Mouse (Mus musculus) lung, embryonic 14.5 days (tissue): ENCODE results near the gene Vmn2r62. TPM values are rescaled to one million over a fixed set of nuclear protein-coding genes. Genes with fewer than 3 reads are reported as not detected.
"Not testable (repeated sequence)": the region's sequence is repeated elsewhere in the genome, so short reads cannot be mapped to it uniquely, and the experiment has no call there.

Source experiments
- ATAC-seq: fragments of 200-750 bp; cut with Nextera tagmentation; 2 replicates; pipeline ENCODE4 v1.8.0; 2017; ENCODE audit warnings: mild to moderate bottlenecking, moderate TSS enrichment, moderate library complexity; ENCODE audit not compliant: insufficient read depth
- DNase-seq: peaks from one replicate; pipeline ENCODE4 v3.0.0-alpha.2; 2015
- H3K27ac ChIP-seq: fragments of 300-500 bp; sonication (generic); 2 replicates; pipeline ENCODE4 v1.5.1; 2014; ENCODE audit warnings: low read depth, mild to moderate bottlenecking, moderate library complexity
- H3K27me3 ChIP-seq: fragments of 300-500 bp; sonication (generic); 2 replicates; pipeline ENCODE4 v1.6.1; 2014; ENCODE audit warnings: low read length, control low read depth; ENCODE audit not compliant: insufficient read depth
- H3K36me3 ChIP-seq: fragments of 300-500 bp; sonication (generic); 2 replicates; pipeline ENCODE4 v1.6.1; 2014; ENCODE audit warnings: control low read depth; ENCODE audit not compliant: insufficient read depth
- H3K4me1 ChIP-seq: fragments of 300-500 bp; sonication (generic); 2 replicates; pipeline ENCODE4 v1.6.1; 2014; ENCODE audit warnings: antibody characterized with exemption, control low read depth; ENCODE audit not compliant: insufficient read depth
- H3K4me2 ChIP-seq: fragments of 300-500 bp; sonication (generic); 2 replicates; pipeline ENCODE4 v1.6.1; 2014; ENCODE audit warnings: mild to moderate bottlenecking
- H3K4me3 ChIP-seq: fragments of 300-500 bp; sonication (generic); 2 replicates; pipeline ENCODE4 v1.5.1; 2014; ENCODE audit warnings: low read depth, low read length
- H3K9ac ChIP-seq: fragments of 300-500 bp; sonication (generic); 2 replicates; pipeline ENCODE4 v1.6.1; 2014
- H3K9me3 ChIP-seq: fragments of 300-500 bp; sonication (generic); 2 replicates; pipeline ENCODE4 v1.6.1; 2016; ENCODE audit warnings: low read depth, low read length, control low read depth
- CTCF ChIP-seq: IDR thresholded peaks from 2 replicates; pipeline ENCODE4 v1.5.1; 2016; ENCODE audit warnings: antibody characterized with exemption, low read depth
- WGBS: fragments of 180-500 bp; shearing (Covaris S2); extraction: QIAGEN DNeasy Blood & Tissue Kit; methylation state at CpG from one replicate; pipeline ENCODE4 v1.1.7; 2014; 5-methylcytosine and 5-hydroxymethylcytosine counted together
- polyA plus RNA-seq: library from polyadenylated mRNA; unstranded; fragments of >200 nt; fragmentation: Nextera tagmentation; extraction: Ambion mirVana; gene quantifications from 2 replicates; pipeline ENCODE4 v1.2.1, GENCODE M21; 2014

The Vmn2r62 gene
- polyA plus RNA-seq: not detected in 2 replicates

DNA sequence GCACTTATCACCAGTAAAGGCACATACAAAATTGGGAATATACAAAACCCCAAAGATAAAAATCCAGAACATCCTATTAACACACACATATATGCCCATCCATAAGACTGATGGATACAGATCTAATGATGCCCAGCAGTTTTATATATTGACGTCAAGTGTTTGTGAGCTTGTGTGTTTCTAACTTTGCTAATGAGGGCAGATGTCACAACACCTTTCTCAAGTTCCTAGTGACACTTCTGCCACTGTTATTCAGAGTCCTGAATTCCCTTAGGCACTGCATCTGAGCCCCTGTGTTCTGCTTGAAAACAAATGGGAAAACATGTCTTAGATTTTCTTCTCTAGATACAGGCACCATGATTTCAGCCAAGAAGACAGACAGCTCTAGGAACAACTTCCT lies at the start of gene Vmn2r62:
Vmn2r62 (minus strand) TSS at position 101 of the 400 bp plus-strand sequence.
- H3K4me2 ChIP-seq, ATAC-seq, H3K4me1 ChIP-seq, H3K36me3 ChIP-seq, H3K4me3 ChIP-seq, H3K27me3 ChIP-seq, H3K9ac ChIP-seq, H3K27ac ChIP-seq, H3K9me3 ChIP-seq, DNase-seq: not testable (repeated sequence)
- WGBS: no CpG with 5 or more reads among the region's 1 CpGs

DNA sequence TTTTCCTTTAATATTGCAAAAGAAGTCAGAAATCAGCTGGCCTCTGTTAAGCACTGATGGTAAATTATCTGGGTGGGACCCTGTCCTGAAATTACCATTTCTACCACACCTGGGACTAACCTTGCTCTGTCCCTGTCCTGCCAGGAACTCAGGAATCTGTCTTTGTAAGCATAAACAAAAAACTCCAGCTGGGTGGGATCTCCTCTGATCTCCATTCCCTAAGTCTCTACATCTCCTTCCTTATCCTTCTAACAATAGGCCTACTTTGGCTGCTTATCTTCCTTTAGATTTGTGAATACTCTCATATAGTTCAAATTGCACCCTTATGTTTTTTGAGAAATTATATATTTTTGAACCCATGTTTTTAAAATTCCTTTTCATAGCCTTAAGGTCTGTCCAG lies 45.0 kb upstream of the Vmn2r62 start:
- not testable (repeated sequence) for ATAC-seq, H3K27me3 ChIP-seq, DNase-seq, H3K4me1 ChIP-seq, H3K9ac ChIP-seq, H3K4me2 ChIP-seq, H3K36me3 ChIP-seq, H3K4me3 ChIP-seq, H3K27ac ChIP-seq, H3K9me3 ChIP-seq

DNA sequence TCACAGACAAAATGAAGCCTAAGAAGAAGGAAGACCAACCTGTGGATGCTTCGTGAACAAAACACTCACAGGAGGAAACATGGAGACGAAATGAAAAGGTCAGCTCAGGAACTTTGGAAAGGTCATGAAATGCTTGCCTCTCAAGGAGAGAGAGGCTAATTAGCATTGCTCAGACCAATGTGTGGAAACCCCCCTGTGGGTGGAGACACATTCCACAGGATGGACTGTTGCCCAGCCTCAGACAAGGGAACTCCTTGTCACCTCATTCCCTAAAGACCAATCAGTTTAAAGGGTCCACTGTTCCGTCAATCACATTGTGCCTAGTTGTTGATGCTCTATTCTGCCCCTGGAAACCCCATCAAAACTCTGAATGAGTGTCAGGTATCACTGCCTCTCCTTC lies 38.9 kb upstream of the Vmn2r62 start:
- no peak for ATAC-seq
- no peak for TF ChIP-seq CTCF
- WGBS: 67% methylated on average over 3 of the region's 3 CpGs

DNA sequence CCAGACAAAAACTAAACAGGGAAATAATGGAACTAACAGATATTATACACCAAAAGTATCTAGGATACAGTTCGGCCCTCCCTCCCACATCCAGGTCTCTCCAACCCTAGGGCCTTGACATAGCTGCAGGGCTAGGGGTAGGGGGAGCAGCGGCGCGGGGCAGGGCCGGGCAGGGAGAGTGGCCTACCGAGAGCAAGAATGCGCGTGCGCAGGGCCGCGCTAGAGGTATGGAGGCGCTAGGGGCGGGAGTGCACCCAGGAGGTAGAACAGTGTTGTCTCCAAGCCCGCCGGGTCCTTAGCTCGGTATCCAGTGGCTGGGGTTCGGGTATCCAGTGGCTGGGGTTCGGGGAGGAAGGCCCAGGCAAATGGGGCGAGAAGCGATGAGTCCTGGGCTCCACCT lies 43.5 kb downstream of the Vmn2r62 start:
- WGBS: 47% methylated on average over 20 of the region's 20 CpGs
- Histone ChIP-seq H3K36me3 (no peaks in the 10 kb centered on the region), H3K4me3 (no peak overlapping the region), H3K4me1 (no peaks in the 10 kb centered on the region), H3K27me3 (no peaks in the 10 kb centered on the region), H3K27ac (no peak overlapping the region), H3K9ac (no peak overlapping the region), H3K4me2 (no peak overlapping the region), H3K9me3 (no peaks in the 10 kb centered on the region)
- ATAC-seq: no peak
- DNase-seq: no peak
- no peak for TF ChIP-seq CTCF

More for the DNA sequence above, 38.9 kb upstream of the Vmn2r62 start:
- Histone ChIP-seq H3K9me3 (no peaks in the 10 kb centered on the region), H3K9ac (no peak overlapping the region), H3K4me2 (no peak overlapping the region), H3K36me3 (no peaks in the 10 kb centered on the region), H3K27ac (no peak overlapping the region), H3K4me3 (no peak overlapping the region), H3K27me3 (no peaks in the 10 kb centered on the region), H3K4me1 (no peaks in the 10 kb centered on the region)
- no peak for DNase-seq

DNA sequence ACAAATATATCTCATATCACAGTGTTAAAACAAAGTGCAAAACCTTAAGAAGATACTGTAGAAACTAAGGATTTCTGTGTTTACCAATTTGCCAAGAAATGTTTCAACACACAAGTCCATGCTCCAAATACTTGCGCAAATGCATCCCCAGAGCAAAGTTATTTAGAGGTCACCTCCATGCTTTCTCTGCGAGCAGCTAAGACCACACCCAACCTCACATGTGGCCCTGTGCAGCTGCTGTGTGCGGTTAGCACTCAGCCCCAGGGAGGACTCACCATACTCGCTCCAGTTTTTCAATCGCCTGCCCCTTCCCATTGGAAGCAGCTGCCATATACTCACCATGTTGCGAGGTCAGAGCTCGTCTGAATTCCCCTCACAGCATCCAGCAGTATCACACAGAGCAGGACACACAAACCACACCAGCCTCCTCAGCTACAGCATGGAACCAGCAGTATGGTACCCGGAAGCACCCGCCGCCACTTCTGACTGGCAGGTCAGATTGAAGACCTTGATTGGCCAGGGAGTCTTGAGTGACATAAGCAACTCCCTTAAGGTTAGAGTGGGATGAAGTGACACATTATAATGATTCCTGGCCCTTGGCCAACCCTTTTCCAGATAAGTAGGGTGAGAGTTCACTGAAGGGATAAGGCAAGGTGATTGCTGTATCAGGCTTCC lies 54.7 kb downstream of the Vmn2r62 start:
- TF ChIP-seq CTCF: no peak
- DNase-seq: no peak
- 81% methylated on average over 10 of the region's 10 CpGs for WGBS
- no peaks in the 10 kb centered on the region for H3K36me3 ChIP-seq
- H3K9ac ChIP-seq: no peak overlapping the region
- no peak overlapping the region for H3K4me3 ChIP-seq
- no peaks in the 10 kb centered on the region for H3K27me3 ChIP-seq
- no peak for ATAC-seq
- no peaks in the 10 kb centered on the region for H3K4me1 ChIP-seq
- no peak overlapping the region for H3K27ac ChIP-seq
- no peaks in the 10 kb centered on the region for H3K9me3 ChIP-seq
- no peak overlapping the region for H3K4me2 ChIP-seq

DNA sequence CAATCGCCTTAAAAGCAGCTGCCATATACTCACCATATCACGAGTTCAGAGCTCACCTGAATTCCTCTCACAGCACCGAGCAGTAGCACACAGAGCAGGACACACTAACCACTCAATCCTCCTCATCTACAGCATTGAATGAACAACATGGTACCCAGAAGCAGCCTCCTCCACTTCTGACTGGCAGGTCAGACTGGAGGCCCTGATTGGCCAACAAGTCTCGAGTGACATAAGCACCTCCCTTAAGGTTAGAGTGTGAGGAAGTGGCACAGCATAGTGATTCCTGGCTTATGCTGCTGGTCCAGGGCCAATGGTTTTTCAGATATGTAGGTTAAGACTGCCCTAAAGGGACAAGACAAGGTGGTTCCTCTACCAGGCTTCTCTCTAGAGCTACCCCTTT lies 66.4 kb downstream of the Vmn2r62 start, which contains the start of gene Gm17067:
Gm17067 (minus strand) TSS at position 101 of the 400 bp plus-strand sequence.
- not testable (repeated sequence) for ATAC-seq, H3K4me3 ChIP-seq, H3K36me3 ChIP-seq, H3K27ac ChIP-seq, H3K4me1 ChIP-seq, DNase-seq, H3K9me3 ChIP-seq, H3K4me2 ChIP-seq, H3K9ac ChIP-seq, H3K27me3 ChIP-seq
- WGBS: 90% methylated on average over 4 of the region's 4 CpGs

Other genes starting within 250 kb of the Vmn2r62 start
- not detected in 2 replicates for gene Gm21028, start 214.9 kb downstream of the Vmn2r62 start, polyA plus RNA-seq
- 1.6 and 4.0 TPM in 2 replicates for gene Zfp977, start 201.0 kb downstream of the Vmn2r62 start, polyA plus RNA-seq
- gene Zfp976, start 150.9 kb downstream of the Vmn2r62 start, polyA plus RNA-seq: 2.7 and 3.9 TPM in 2 replicates
- gene Zfp975, start 100.8 kb downstream of the Vmn2r62 start, polyA plus RNA-seq: 8.8 and 10.4 TPM in 2 replicates
- not detected in 2 replicates for gene Gm17067, start 66.5 kb downstream of the Vmn2r62 start, polyA plus RNA-seq
- gene Gm2381, start 73.7 kb upstream of the Vmn2r62 start, polyA plus RNA-seq: not detected in 2 replicates
- not detected in 2 replicates for gene Vmn2r63, start 140.3 kb upstream of the Vmn2r62 start, polyA plus RNA-seq
- not detected in 2 replicates for gene Gm9268, start 225.2 kb upstream of the Vmn2r62 start, polyA plus RNA-seq